Mouse (Mus musculus) liver, postnatal 0 days (tissue): Measurements from ENCODE around the gene Sgcg.

Experiments
- CTCF ChIP-seq: sonication (generic); IDR thresholded peaks from 2 replicates; pipeline ENCODE4 v1.5.1; 2016; ENCODE audit warnings: antibody characterized with exemption, low read depth
- EP300 ChIP-seq: IDR thresholded peaks from 2 replicates; pipeline ENCODE4 v1.6.1; 2016; ENCODE audit warnings: antibody characterized with exemption, low read depth, mild to moderate bottlenecking

DNA sequence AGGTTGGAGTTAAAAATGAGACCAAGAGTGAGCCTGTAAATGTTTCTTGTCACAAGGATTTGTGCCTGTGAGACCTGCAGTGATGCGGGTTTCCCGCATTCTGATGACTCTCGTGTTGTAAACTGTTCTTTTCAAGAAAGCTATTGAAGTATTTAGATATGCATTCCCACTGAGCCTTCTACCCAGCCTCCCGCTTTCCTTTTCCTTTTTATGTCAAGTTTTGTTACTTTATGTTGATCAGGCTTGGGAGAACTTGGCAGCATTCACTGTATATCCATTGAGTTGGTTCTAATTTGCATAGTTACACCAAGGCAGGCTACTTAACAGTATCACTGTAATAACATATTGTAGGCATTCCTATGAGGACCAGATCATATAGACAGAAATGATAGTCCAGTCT lies 63.9 kb downstream of the Sgcg start:
- no peak for TF ChIP-seq CTCF
- TF ChIP-seq EP300 = no peak
